Mouse (Mus musculus) lung, postnatal 36 days (tissue): ENCODE measurements around the gene Acot3.
A peak's percentile ranks its signal among the peaks of the same experiment; 100 is the strongest.
"Not testable (repeated sequence)": the region's sequence is repeated elsewhere in the genome, so short reads cannot be mapped to it uniquely, and the experiment has no call there.

Experiments
- DNase-seq: peaks from one replicate; pipeline ENCODE4 v3.0.0; 2022; ENCODE audit warnings: mixed read lengths

Gene Acot3

GRCm38 (mm10) chr12:84051937-84052474, at the start of gene Acot3:
TSS of gene Acot3 (plus strand) at chr12:84052144.
- no peak for DNase-seq

GRCm38 (mm10) chr12:84003866-84004265, 48.1 kb upstream of the Acot3 start:
- no peak for DNase-seq

DNA sequence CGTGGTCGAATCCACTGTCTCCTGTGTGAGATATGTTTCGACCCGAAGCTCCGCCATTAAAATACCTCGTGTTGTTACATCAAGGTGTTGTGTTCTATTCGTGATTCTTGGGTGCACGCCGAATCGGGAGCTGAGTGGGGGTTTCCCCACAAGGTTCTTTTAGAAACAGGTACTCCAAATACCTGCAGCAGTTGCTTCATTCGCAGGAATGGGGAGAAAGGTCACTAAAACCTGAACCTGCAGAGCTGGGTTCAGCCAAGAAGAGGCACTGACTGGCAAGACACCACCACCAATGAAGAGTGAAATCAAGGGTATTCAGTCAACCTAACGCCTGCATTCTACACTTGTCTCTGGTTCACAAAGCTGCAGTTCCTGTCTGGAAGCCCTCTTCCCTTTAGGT, 43.7 kb upstream of the Acot3 start:
- DNase-seq: peak; percentile 62

GRCm38 (mm10) chr12:84008729-84009128, 43.2 kb upstream of the Acot3 start:
- no peak for DNase-seq

GRCm38 (mm10) chr12:84009171-84009965, 42.6 kb upstream of the Acot3 start, which contains the start of gene Acot1:
TSS of gene Acot1 (plus strand) at chr12:84009490.
- peak; percentile 90 for DNase-seq

GRCm38 (mm10) chr12:84010201-84010600, 41.7 kb upstream of the Acot3 start:
- no peak for DNase-seq

- DNase-seq: peak; percentile 88
Observed at GRCm38 (mm10) chr12:84011251-84012040, 40.5 kb upstream of the Acot3 start.

GRCm38 (mm10) chr12:84013130-84013529, 38.8 kb upstream of the Acot3 start:
- no peak for DNase-seq

DNA sequence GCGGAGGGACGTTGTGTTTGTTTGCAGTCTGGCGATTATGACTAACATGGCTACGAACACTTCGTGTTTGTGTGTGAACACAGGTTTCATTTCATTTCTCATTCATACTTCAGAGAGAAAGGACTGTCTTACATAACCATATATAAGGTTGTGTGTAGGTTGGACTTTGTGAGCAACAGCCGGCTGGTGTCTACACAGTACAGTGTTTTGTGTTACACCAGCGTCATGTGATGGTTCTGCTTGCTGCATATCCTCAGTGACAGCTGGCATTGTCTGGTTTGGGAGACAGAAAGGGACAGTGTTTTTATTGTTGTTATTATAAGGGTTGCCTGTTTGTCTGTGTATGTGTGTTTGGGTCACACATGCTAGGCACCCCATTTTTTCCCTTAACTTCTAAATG, 38.2 kb upstream of the Acot3 start:
- no peak for DNase-seq

GRCm38 (mm10) chr12:84020528-84020927, 31.4 kb upstream of the Acot3 start:
- DNase-seq: peak; percentile 92

- DNase-seq: not testable (repeated sequence)
Observed at GRCm38 (mm10) chr12:84022266-84022665, 29.7 kb upstream of the Acot3 start.

GRCm38 (mm10) chr12:84023052-84023745, 28.7 kb upstream of the Acot3 start:
- DNase-seq: no peak

GRCm38 (mm10) chr12:84025888-84026287, 26.1 kb upstream of the Acot3 start:
- DNase-seq: no peak

DNA sequence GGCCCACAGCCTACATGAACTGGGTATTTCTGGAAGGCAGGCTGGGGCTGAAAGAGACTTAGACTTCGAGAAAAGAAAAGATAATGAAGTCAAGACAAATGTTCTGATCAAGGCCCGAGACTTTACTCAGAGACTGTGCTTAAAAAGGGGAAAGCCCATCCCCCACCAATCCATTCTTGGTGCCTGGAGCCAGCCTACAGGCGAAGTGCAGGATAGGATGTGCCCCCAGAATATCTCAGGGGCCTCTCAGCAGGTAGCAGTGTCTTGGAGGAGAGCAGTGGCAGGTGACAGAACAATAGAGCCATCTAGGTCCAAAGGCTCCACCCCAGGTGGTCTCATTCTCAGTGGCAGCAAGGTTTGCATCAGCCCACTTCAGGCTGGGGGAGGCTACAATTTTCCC, 23.6 kb upstream of the Acot3 start:
- DNase-seq: not testable (repeated sequence)

DNA sequence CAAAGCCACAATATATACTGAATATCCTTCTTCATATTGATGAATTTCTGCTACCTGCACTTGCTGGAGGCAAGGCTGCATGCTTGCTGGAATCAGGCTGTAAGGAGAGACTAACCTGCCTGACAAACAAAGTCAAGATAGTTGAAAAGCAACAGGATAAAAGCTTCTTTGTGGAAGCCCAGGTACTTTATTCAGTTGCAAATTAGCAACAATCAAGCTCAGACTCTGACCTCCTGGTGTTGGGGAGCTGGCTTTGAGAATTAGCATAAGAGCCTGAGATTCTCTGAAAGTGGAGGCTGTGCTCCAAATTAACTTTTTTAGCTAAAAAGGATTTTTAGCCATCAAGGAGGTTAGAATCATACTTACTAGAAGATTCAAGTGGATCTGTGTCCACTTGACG, 22.9 kb upstream of the Acot3 start:
- DNase-seq: not testable (repeated sequence)

DNA sequence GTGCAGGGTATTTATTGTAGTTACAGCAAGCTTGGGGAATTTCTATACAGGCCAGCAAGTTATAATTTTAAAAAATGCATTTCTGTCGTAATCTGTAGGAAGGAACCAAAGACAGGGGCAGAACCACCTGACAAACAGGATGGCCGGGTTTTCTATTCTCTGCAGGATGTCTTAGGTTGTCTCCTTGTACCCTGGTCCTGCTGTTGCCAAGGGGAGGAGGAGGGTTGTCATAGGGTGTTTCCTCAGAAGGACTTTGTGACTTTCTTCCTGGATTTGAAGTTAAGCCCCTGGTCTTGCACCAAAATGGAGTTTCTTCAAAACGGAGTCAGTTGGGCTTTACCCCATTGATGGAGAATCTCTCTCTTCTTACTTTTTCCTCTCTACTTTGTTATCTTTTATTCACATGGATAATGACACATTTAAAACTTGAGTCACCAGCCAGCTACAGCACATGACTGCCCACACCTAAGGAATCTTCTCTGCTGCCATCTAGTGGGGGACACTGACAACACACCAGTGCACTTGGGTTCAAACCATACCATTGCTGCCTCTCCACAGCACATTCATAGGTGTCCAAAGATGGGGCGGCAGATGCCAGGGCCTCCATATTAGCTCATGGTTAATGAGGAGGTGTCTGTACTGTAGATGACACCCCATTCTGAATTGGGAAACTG, 21.1 kb upstream of the Acot3 start:
- DNase-seq: peak; percentile 92

- DNase-seq: no peak
Observed at GRCm38 (mm10) chr12:84032854-84033253, 19.1 kb upstream of the Acot3 start.

GRCm38 (mm10) chr12:84033302-84033701, 18.6 kb upstream of the Acot3 start:
- not testable (repeated sequence) for DNase-seq

- DNase-seq: no peak
Observed at GRCm38 (mm10) chr12:84034108-84034507, 17.8 kb upstream of the Acot3 start.

- DNase-seq: peak; percentile 58
Observed at GRCm38 (mm10) chr12:84038241-84038640, 13.7 kb upstream of the Acot3 start, which contains the start of gene Acot4. TSS of gene Acot4 (plus strand) at chr12:84038379.

DNA sequence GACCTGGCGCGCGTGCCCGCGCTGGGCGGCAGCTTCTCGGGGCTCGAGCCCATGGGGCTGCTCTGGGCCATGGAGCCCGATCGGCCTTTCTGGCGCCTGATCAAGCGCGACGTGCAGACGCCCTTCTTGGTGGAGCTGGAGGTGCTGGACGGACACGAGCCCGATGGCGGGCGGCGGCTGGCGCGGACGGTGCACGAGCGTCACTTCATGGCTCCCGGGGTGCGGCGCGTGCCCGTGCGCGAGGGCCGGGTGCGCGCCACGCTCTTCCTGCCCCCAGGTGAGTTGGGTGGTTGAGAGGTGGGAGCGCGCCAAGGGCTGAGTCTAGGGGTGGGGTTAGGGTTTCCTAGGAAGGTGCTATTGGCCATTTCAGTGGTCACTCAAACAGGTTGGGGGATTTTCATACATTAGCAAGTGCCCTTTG, 13.2 kb upstream of the Acot3 start, which contains the start of gene Gm49366:
Gene Gm49366 (plus strand): TSS at position 245 of the 421 bp plus-strand sequence.
- DNase-seq: peak; percentile 47

DNA sequence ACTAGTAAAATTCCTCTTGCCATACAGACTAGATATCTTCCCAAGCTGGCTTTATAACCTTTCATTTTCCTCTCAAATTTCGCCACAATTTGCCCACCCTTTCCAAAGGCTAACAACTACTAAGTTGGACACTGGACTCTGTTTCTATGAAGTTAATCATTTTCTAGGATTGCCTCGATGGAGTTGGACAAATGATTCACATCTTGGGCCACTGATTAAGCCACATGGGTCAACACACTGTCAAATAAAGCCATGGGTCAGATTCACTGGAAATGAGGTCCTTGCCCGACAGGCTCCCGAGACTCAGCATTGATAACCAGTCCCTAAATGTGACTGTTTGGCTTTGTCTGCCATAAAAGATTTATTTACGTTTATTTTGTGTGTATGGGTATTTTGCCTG, 9.7 kb upstream of the Acot3 start:
- no peak for DNase-seq
